Mouse (Mus musculus): ENCODE results near the gene Inpp4a. TPM values are rescaled to one million over a fixed set of nuclear protein-coding genes. Genes with fewer than 3 reads are reported as not detected.
A peak's percentile ranks its signal among the peaks of the same experiment; 100 is the strongest.

Inpp4a gene
- polyA plus RNA-seq, 1 experiment from 2014 or later, result 7.8 TPM

GRCm38 (mm10) chr1:37339144-37339543 lies 39.5 kb downstream of the Inpp4a start:
- WGBS, result 93% methylated on average over 8 of the region's 8 CpGs

GRCm38 (mm10) chr1:37341347-37341746 lies 41.7 kb downstream of the Inpp4a start:
- H3K4me2 ChIP-seq (replicated peaks; ENCODE audit: low read depth), result no peak overlapping the region
- no peaks in the 10 kb centered on the region for H3K9me3 ChIP-seq (ENCODE audit: control insufficient read depth)
- ATAC-seq, result peak; percentile 82
- 66% methylated on average over 5 of the region's 5 CpGs for WGBS
- no peak overlapping the region for H3K9ac ChIP-seq (ENCODE audit: low read depth, low read length)
- no peak overlapping the region for H3K27ac ChIP-seq (ENCODE audit: low read depth, low read length)
- H3K4me1 ChIP-seq (replicated peaks; ENCODE audit: control insufficient read depth, insufficient read depth, low read length), result no peaks in the 10 kb centered on the region
- no peaks in the 10 kb centered on the region for H3K36me3 ChIP-seq (ENCODE audit: control insufficient read depth, insufficient read depth)
- no peak overlapping the region for H3K4me3 ChIP-seq (ENCODE audit: low read depth, low read length)
- TF ChIP-seq CTCF (IDR thresholded peaks at IDR 0.05; ENCODE audit: low read depth), result no peak
- H3K27me3 ChIP-seq (replicated peaks; ENCODE audit: control insufficient read depth, insufficient read depth, low read length), result no peaks in the 10 kb centered on the region

More at GRCm38 (mm10) chr1:37339144-37339543, 39.5 kb downstream of the Inpp4a start:
- ATAC-seq, result no peak
- H3K27me3 ChIP-seq (replicated peaks; ENCODE audit: control insufficient read depth, insufficient read depth, low read length), result no peaks in the 10 kb centered on the region
- H3K4me1 ChIP-seq (replicated peaks; ENCODE audit: control insufficient read depth, insufficient read depth, low read length), result no peaks in the 10 kb centered on the region
- no peak overlapping the region for H3K9ac ChIP-seq (ENCODE audit: low read depth, low read length)
- H3K4me2 ChIP-seq (replicated peaks; ENCODE audit: low read depth), result no peak overlapping the region
- no peak for TF ChIP-seq CTCF (IDR thresholded peaks at IDR 0.05; ENCODE audit: low read depth)
- H3K36me3 ChIP-seq (ENCODE audit: control insufficient read depth, insufficient read depth), result no peaks in the 10 kb centered on the region
- H3K4me3 ChIP-seq (ENCODE audit: low read depth, low read length), result no peak overlapping the region
- no peaks in the 10 kb centered on the region for H3K9me3 ChIP-seq (ENCODE audit: control insufficient read depth)
- H3K27ac ChIP-seq (ENCODE audit: low read depth, low read length), result no peak overlapping the region

GRCm38 (mm10) chr1:37341914-37342313 lies 42.2 kb downstream of the Inpp4a start:
- H3K4me3 ChIP-seq (ENCODE audit: low read depth, low read length), result no peak overlapping the region
- no peak for TF ChIP-seq CTCF (IDR thresholded peaks at IDR 0.05; ENCODE audit: low read depth)
- no peaks in the 10 kb centered on the region for H3K4me1 ChIP-seq (replicated peaks; ENCODE audit: control insufficient read depth, insufficient read depth, low read length)
- no peaks in the 10 kb centered on the region for H3K36me3 ChIP-seq (ENCODE audit: control insufficient read depth, insufficient read depth)
- no peak overlapping the region for H3K9ac ChIP-seq (ENCODE audit: low read depth, low read length)
- H3K27me3 ChIP-seq (replicated peaks; ENCODE audit: control insufficient read depth, insufficient read depth, low read length), result no peaks in the 10 kb centered on the region
- H3K27ac ChIP-seq (ENCODE audit: low read depth, low read length), result no peak overlapping the region
- WGBS, result 58% methylated on average over 4 of the region's 4 CpGs
- no peak overlapping the region for H3K4me2 ChIP-seq (replicated peaks; ENCODE audit: low read depth)
- peak; percentile 28; the same call in 1 of the 2 replicates for ATAC-seq
- H3K9me3 ChIP-seq (ENCODE audit: control insufficient read depth), result no peaks in the 10 kb centered on the region

- no peak overlapping the region for H3K27ac ChIP-seq (ENCODE audit: low read depth, low read length)
- no peaks in the 10 kb centered on the region for H3K36me3 ChIP-seq (ENCODE audit: control insufficient read depth, insufficient read depth)
- no peak for ATAC-seq
- 95% methylated on average over 8 of the region's 8 CpGs for WGBS
- no peak overlapping the region for H3K9ac ChIP-seq (ENCODE audit: low read depth, low read length)
- H3K9me3 ChIP-seq (ENCODE audit: control insufficient read depth), result no peaks in the 10 kb centered on the region
- H3K27me3 ChIP-seq (replicated peaks; ENCODE audit: control insufficient read depth, insufficient read depth, low read length), result no peaks in the 10 kb centered on the region
- TF ChIP-seq CTCF (IDR thresholded peaks at IDR 0.05; ENCODE audit: low read depth), result no peak
- no peak overlapping the region for H3K4me2 ChIP-seq (replicated peaks; ENCODE audit: low read depth)
- H3K4me3 ChIP-seq (ENCODE audit: low read depth, low read length), result no peak overlapping the region
- no peaks in the 10 kb centered on the region for H3K4me1 ChIP-seq (replicated peaks; ENCODE audit: control insufficient read depth, insufficient read depth, low read length)
Measured at GRCm38 (mm10) chr1:37342524-37342923, 42.9 kb downstream of the Inpp4a start.

- ATAC-seq, result no peak
- no peak overlapping the region for H3K27ac ChIP-seq (ENCODE audit: low read depth, low read length)
- H3K9me3 ChIP-seq (ENCODE audit: control insufficient read depth), result no peaks in the 10 kb centered on the region
- no peaks in the 10 kb centered on the region for H3K36me3 ChIP-seq (ENCODE audit: control insufficient read depth, insufficient read depth)
- no peak overlapping the region for H3K9ac ChIP-seq (ENCODE audit: low read depth, low read length)
- H3K27me3 ChIP-seq (replicated peaks; ENCODE audit: control insufficient read depth, insufficient read depth, low read length), result no peaks in the 10 kb centered on the region
- H3K4me1 ChIP-seq (replicated peaks; ENCODE audit: control insufficient read depth, insufficient read depth, low read length), result no peaks in the 10 kb centered on the region
- H3K4me2 ChIP-seq (replicated peaks; ENCODE audit: low read depth), result no peak overlapping the region
- no peak for TF ChIP-seq CTCF (IDR thresholded peaks at IDR 0.05; ENCODE audit: low read depth)
- H3K4me3 ChIP-seq (ENCODE audit: low read depth, low read length), result no peak overlapping the region
- 94% methylated on average over 3 of the region's 3 CpGs for WGBS
Measured at GRCm38 (mm10) chr1:37343265-37343664, 43.6 kb downstream of the Inpp4a start.

- H3K4me1 ChIP-seq (replicated peaks; ENCODE audit: control insufficient read depth, insufficient read depth, low read length), result no peaks in the 10 kb centered on the region
- no peak overlapping the region for H3K27ac ChIP-seq (ENCODE audit: low read depth, low read length)
- no peaks in the 10 kb centered on the region for H3K36me3 ChIP-seq (ENCODE audit: control insufficient read depth, insufficient read depth)
- H3K27me3 ChIP-seq (replicated peaks; ENCODE audit: control insufficient read depth, insufficient read depth, low read length), result no peaks in the 10 kb centered on the region
- no peak overlapping the region for H3K4me2 ChIP-seq (replicated peaks; ENCODE audit: low read depth)
- no peak overlapping the region for H3K9ac ChIP-seq (ENCODE audit: low read depth, low read length)
- 82% methylated on average over 6 of the region's 6 CpGs for WGBS
- no peaks in the 10 kb centered on the region for H3K9me3 ChIP-seq (ENCODE audit: control insufficient read depth)
- ATAC-seq, result no peak
- no peak for TF ChIP-seq CTCF (IDR thresholded peaks at IDR 0.05; ENCODE audit: low read depth)
- no peak overlapping the region for H3K4me3 ChIP-seq (ENCODE audit: low read depth, low read length)
Measured at GRCm38 (mm10) chr1:37344223-37344916, 44.7 kb downstream of the Inpp4a start.

Data from intestine, postnatal 0 days (tissue).